Mouse (Mus musculus) liver, embryonic 14.5 days (tissue): Measurements from ENCODE around the gene Nckipsd. TPM values are rescaled to one million over a fixed set of nuclear protein-coding genes. Genes with fewer than 3 reads are reported as not detected.

Experiments
- ATAC-seq: fragments of 200-750 bp; cut with Nextera tagmentation; 2 replicates; pipeline ENCODE4 v1.8.0; 2017; ENCODE audit warnings: moderate number of reproducible peaks, mild to moderate bottlenecking, moderate library complexity; ENCODE audit not compliant: insufficient read depth
- DNase-seq, 3 experiments: peaks; one replicate each; pipeline ENCODE4 v3.0.0-alpha.2; 2012 to 2013; ENCODE audit warnings: low read depth in 3 of 3, low spot score in 3 of 3
- H3K27ac ChIP-seq: fragments of 300-500 bp; sonication (generic); 2 replicates; pipeline ENCODE4 v1.5.1; 2014; ENCODE audit warnings: moderate library complexity, mild to moderate bottlenecking, control low read depth, inconsistent platforms
- H3K27me3 ChIP-seq: fragments of 300-500 bp; sonication (generic); 2 replicates; pipeline ENCODE4 v1.6.1; 2014; ENCODE audit warnings: mild to moderate bottlenecking, low read length, moderate library complexity; ENCODE audit not compliant: control insufficient read depth, insufficient read depth
- H3K36me3 ChIP-seq: fragments of 300-500 bp; sonication (generic); replicated peaks from 2 replicates; pipeline ENCODE4 v1.6.1; 2014; ENCODE audit warnings: low read depth; ENCODE audit not compliant: control insufficient read depth, insufficient read depth
- H3K4me1 ChIP-seq, 2 experiments: fragments of 200-500 bp in 1 of 2; fragments of 300-500 bp in 1 of 2; sonication (generic) in 1 of 2; replicated peaks; 2 replicates each; pipeline ENCODE4 v1.6.1; 2012 to 2014; ENCODE audit warnings: antibody characterized with exemption in 1 of 2, inconsistent platforms in 1 of 2, low read length in 1 of 2; ENCODE audit not compliant: control insufficient read depth in 2 of 2, insufficient read depth in 2 of 2
- H3K4me2 ChIP-seq: fragments of 300-500 bp; sonication (generic); 2 replicates; pipeline ENCODE4 v1.6.1; 2014; ENCODE audit warnings: low read depth, mild to moderate bottlenecking, control low read depth, moderate library complexity
- H3K4me3 ChIP-seq, 2 experiments: fragments of 200-500 bp in 1 of 2; fragments of 300-500 bp in 1 of 2; sonication (generic) in 1 of 2; 2 replicates each; pipeline ENCODE4 v1.5.1; 2012 to 2014; ENCODE audit warnings: low read depth in 2 of 2, low read length in 2 of 2, mild to moderate bottlenecking in 2 of 2, control low read depth in 1 of 2, inconsistent platforms in 1 of 2, moderate library complexity in 1 of 2; ENCODE audit not compliant: insufficient read depth in 1 of 2
- H3K9ac ChIP-seq: fragments of 300-500 bp; sonication (generic); replicated peaks from 2 replicates; pipeline ENCODE4 v1.6.1; 2014; ENCODE audit warnings: mild to moderate bottlenecking, control low read depth, moderate library complexity
- H3K9me3 ChIP-seq: fragments of 300-500 bp; sonication (generic); 2 replicates; pipeline ENCODE4 v1.6.1; 2016; ENCODE audit warnings: low read length, mixed read lengths; ENCODE audit not compliant: control insufficient read depth
- CTCF ChIP-seq: IDR thresholded peaks from 2 replicates; pipeline ENCODE4 v1.5.1; 2016; ENCODE audit warnings: antibody characterized with exemption, low read depth, control low read depth
- EP300 ChIP-seq: IDR thresholded peaks from 2 replicates; pipeline ENCODE4 v1.6.1; 2016; ENCODE audit warnings: antibody characterized with exemption, low read depth
- WGBS: fragments of 180-500 bp; shearing (Covaris S2); extraction: QIAGEN DNeasy Blood & Tissue Kit; methylation state at CpG from one replicate; pipeline ENCODE4 v1.1.7; 2014; ENCODE audit not compliant: insufficient replicate concordance; 5-methylcytosine and 5-hydroxymethylcytosine counted together
- polyA plus RNA-seq, 2 experiments: library from polyadenylated mRNA; depleted of rRNA in 1 of 2; stranded (reverse) in 1 of 2; unstranded in 1 of 2; fragments of >200 nt; fragmentation: Nextera tagmentation in 1 of 2; extraction: Ambion mirVana in 1 of 2; gene quantifications; 2 replicates each; pipeline versions ENCODE4 v1.2.1 to v1.2.3; 2012 to 2014

The Nckipsd gene
- polyA plus RNA-seq, 2 experiments = 3.2 to 3.4 TPM

DNA sequence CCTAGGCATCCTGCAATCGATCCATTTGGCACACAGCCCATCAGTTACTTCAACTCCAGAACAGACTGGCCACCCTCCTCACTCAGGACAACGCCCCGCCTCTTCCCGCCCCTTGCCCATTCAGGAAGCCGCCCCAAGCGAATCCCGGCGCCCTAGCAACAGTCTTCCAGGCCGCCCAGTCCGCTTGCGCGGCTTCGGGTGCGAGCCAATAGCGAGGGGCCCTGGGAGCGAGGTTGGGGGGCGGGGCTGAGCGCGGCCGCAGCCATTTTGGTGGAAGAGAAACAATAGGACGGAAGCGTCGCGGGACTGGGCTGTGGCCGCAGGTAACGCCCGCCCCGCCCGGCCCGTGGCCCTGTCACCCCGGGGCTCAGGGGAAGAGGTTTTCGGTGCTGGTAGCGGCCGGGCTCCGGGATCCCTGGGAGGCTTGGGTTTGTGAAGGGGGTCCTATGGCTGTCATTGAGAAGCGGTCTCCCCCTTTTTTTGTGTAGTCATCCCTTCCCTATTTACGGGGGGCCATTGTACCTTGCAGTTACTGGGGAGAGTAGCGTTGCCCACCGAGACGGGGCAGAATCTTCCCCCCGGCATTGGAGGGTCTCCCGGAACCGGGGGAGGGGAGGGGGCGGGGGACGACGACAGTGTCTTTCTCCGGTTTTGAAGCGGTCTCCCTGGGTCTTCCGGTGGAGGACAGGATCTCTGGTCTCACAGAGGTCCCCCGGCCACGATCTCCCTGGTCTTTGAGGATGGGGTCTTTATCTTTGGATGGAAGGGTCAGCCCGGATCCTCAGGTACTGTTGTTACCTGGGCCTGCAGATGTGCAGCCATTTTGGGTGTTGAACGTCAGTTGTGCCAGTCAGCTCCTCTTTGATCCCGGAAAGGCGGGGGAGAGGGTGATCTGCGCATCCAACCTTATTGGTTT lies 24.4 kb upstream of the Nckipsd start, which contains the start of gene Ip6k2:
Gene Ip6k2 (plus strand): TSS at position 249 of the 916 bp plus-strand sequence.
- Histone ChIP-seq H3K9me3 (no peaks in the 10 kb centered on the region), H3K4me1 (peaks cover 10 to 22% of the 10 kb centered on the region in 2 experiments), H3K36me3 (peaks cover 4% of the 10 kb centered on the region), H3K27me3 (no peaks in the 10 kb centered on the region; the same call in 1 of the 2 replicates), H3K4me3 (peak within 1 kb of the TSS; percentile 96 to 98), H3K4me2 (peak within 1 kb of the TSS; percentile 66), H3K9ac (peak within 1 kb of the TSS; percentile 99), H3K27ac (peak within 1 kb of the TSS; percentile 80)
- WGBS = under 1% methylated on average over 56 of the region's 56 CpGs
- ATAC-seq = peak; percentile 97
- TF ChIP-seq CTCF = no peak
- no peak for TF ChIP-seq EP300
- peak; percentile 84 to 87 (median 85) for DNase-seq

DNA sequence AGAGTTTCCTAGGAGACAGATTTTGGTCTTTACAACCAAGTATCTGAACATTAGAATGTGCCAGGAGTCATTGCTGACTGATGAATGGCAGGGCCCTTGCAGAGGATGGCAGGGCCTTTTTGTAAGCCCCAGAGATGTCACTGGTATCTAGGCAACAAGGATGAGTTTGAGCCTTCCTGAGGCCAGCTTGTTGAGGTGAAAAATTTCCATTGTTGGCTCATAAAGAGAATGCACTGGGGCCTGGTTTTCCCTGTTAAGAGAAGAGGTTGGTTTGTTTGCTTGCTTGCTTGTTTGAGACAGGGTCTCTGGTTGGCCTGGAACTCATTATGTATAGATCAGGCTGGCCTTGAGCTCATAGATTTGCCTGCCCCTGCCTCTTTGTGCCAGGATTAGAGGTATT lies 22.8 kb upstream of the Nckipsd start:
- H3K4me1 ChIP-seq = peaks cover 10 to 24% of the 10 kb centered on the region in 2 experiments

DNA sequence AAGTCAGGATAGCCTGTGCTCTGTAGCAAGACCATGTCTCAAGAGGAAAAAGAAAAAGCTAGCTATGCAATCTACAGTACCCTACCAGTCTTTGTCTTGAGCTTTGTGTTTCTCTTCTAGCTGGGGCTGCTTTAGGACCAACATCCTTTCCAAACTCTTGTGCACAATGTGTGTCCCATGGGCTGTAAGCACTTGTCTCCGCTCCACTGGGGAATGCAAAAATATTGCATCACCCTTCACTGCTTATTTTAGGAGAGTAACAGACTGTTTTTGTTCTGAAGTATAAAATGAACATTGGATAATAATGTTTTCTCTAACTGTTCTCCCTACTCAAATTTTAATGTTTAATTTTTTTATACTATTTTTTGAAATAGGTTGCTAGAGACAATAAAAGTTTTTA lies 21.7 kb upstream of the Nckipsd start:
- Histone ChIP-seq H3K4me2 (no peak overlapping the region), H3K27me3 (no peaks in the 10 kb centered on the region), H3K27ac (no peak overlapping the region), H3K4me1 (peaks cover 12 to 29% of the 10 kb centered on the region in 2 experiments), H3K36me3 (peaks cover 4% of the 10 kb centered on the region), H3K9ac (no peak overlapping the region), H3K4me3 (no peak overlapping the region), H3K9me3 (no peaks in the 10 kb centered on the region)
- no peak for DNase-seq
- 80% methylated on average over 1 of the region's 1 CpGs for WGBS
- TF ChIP-seq CTCF (no peak), EP300 (no peak)
- ATAC-seq = no peak

More for the DNA sequence above, 22.8 kb upstream of the Nckipsd start:
- DNase-seq (no peak), ATAC-seq (no peak)
- Histone ChIP-seq H3K27ac (no peak overlapping the region), H3K9ac (no peak overlapping the region; the same call in 1 of the 2 replicates), H3K4me3 (peak overlapping the region; percentile 14 to 96; a peak in 3 of 4 replicates), H3K4me2 (peak overlapping the region; percentile 66), H3K9me3 (no peaks in the 10 kb centered on the region), H3K27me3 (no peaks in the 10 kb centered on the region; the same call in 1 of the 2 replicates), H3K36me3 (peaks cover 4% of the 10 kb centered on the region)
- TF ChIP-seq CTCF = no peak
- no peak for TF ChIP-seq EP300

- Histone ChIP-seq H3K4me3 (no peak overlapping the region), H3K27ac (no peak overlapping the region), H3K36me3 (peaks cover 4% of the 10 kb centered on the region), H3K27me3 (no peaks in the 10 kb centered on the region), H3K9ac (no peak overlapping the region), H3K4me1 (peaks cover 18 to 35% of the 10 kb centered on the region in 2 experiments), H3K9me3 (no peaks in the 10 kb centered on the region), H3K4me2 (no peak overlapping the region)
- TF ChIP-seq EP300 (no peak), CTCF (no peak)
- DNase-seq (no peak), ATAC-seq (no peak)
- 85% methylated on average over 2 of the region's 2 CpGs for WGBS
Observed at GRCm38 (mm10) chr9:108787080-108787479, 21.1 kb upstream of the Nckipsd start.

DNA sequence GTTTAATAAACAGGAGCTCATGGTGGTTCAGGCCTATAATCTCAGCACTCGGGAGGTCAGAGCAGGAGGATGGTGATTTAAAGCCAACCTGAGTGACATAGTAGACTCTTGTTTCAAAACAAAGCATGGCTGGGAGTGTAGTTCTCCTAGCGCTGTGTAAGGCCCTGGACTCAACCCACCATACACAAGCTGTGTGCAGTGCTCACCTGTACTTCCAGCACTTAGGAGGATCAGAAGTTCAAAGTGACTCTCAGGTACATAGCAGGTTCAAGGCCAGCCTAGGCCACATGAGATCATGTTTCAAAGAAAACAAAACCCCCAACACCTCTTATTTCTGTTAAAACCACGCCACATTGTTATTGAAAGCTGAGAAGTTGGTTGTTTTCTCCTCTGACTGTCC lies 19.5 kb upstream of the Nckipsd start:
- WGBS = 78% methylated on average over 3 of the region's 3 CpGs
- Histone ChIP-seq H3K4me3 (no peak overlapping the region), H3K9me3 (no peaks in the 10 kb centered on the region), H3K4me2 (no peak overlapping the region), H3K36me3 (peaks cover 4% of the 10 kb centered on the region), H3K4me1 (peaks cover 34 to 42% of the 10 kb centered on the region in 2 experiments), H3K27me3 (no peaks in the 10 kb centered on the region), H3K9ac (no peak overlapping the region), H3K27ac (no peak overlapping the region)
- DNase-seq = no peak
- TF ChIP-seq CTCF (no peak), EP300 (no peak)
- ATAC-seq = no peak
